9 mouse cellular contexts compared by ENCODE assay signal in genomic region chr17:84074000-84074782, GRCm38 (mm10).
DNase-seq lines count a peak whose midpoint lies in the region; ATAC-seq and TF ChIP-seq lines count a peak whose summit lies in the region.
"Had no signal": no experiment of that assay in that cellular context is flagged by ENCODE, and none has a peak within 500 bp of the region (broad histone marks: within the 10 kb centered on the region; RNA-seq: fewer than 3 reads in every experiment).

No protein-coding gene starts in this region.

- no peaks in the 10 kb centered on the region for H3K36me3 ChIP-seq in hindbrain, embryonic 10.5 days
- H3K36me3 ChIP-seq in hindbrain, embryonic 11.5 days (ENCODE audit: control insufficient read depth, insufficient read depth, low read length) = no peaks in the 10 kb centered on the region
- no peaks in the 10 kb centered on the region for H3K36me3 ChIP-seq in kidney, embryonic 15.5 days
- H3K36me3 ChIP-seq in thymus, adult 2 months (ENCODE audit: control insufficient read depth, insufficient read depth, low read length) = no peaks in the 10 kb centered on the region

- WGBS in hindbrain, embryonic 10.5 days = 79% methylated on average over 10 of the region's 10 CpGs
- 84% methylated on average over 10 of the region's 10 CpGs for WGBS in hindbrain, embryonic 11.5 days
- 38% methylated on average over 10 of the region's 10 CpGs for WGBS in bone marrow, adult 2 months
- 70% methylated on average over 10 of the region's 10 CpGs for WGBS in kidney, embryonic 15.5 days
- 61% methylated on average over 10 of the region's 10 CpGs for WGBS in thymus, adult 2 months

- TF ChIP-seq CTCF in bone marrow, adult 2 months (IDR thresholded peaks at IDR 0.05; ENCODE audit: control insufficient read depth, insufficient read depth, low read length) = no peak
- TF ChIP-seq CTCF in thymus, adult 2 months (IDR thresholded peaks at IDR 0.05; ENCODE audit: borderline replicate concordance, control insufficient read depth, extremely low read depth, insufficient read depth, low read length, poor library complexity) = no peak

- H3K4me3 ChIP-seq in hindbrain, embryonic 10.5 days = no peak overlapping the region
- no peak overlapping the region for H3K4me3 ChIP-seq in hindbrain, embryonic 11.5 days (ENCODE audit: low read depth, low read length)
- no peak overlapping the region for H3K4me3 ChIP-seq in bone marrow, adult 2 months (replicated peaks; ENCODE audit: control insufficient read depth, low read depth, low read length)
- H3K4me3 ChIP-seq in kidney, embryonic 15.5 days (replicated peaks) = no peak overlapping the region
- H3K4me3 ChIP-seq in thymus, adult 2 months (ENCODE audit: control insufficient read depth, insufficient read depth, low read length) = no peak overlapping the region
- H3K4me3 ChIP-seq: megakaryocyte, embryonic 14.5 days had no signal

- H3K9ac ChIP-seq in hindbrain, embryonic 11.5 days (ENCODE audit: low read depth, low read length) = no peak overlapping the region
- no peak overlapping the region for H3K9ac ChIP-seq in kidney, embryonic 15.5 days

- no peak for ATAC-seq in hindbrain, embryonic 11.5 days (ENCODE audit: low FRiP score)
- no peak for ATAC-seq in kidney, embryonic 15.5 days (replicated peaks; ENCODE audit: low FRiP score)
- ATAC-seq in megakaryocyte, adult 5-6 weeks (ENCODE audit: poor library complexity, severe bottlenecking) = peak; percentile 88

- H3K4me1 ChIP-seq in hindbrain, embryonic 10.5 days (replicated peaks) = peaks cover 5% of the 10 kb centered on the region; the same call in 1 of the 2 replicates
- no peaks in the 10 kb centered on the region for H3K4me1 ChIP-seq in hindbrain, embryonic 11.5 days (replicated peaks; ENCODE audit: control insufficient read depth, insufficient read depth, low read length)
- H3K4me1 ChIP-seq in bone marrow, adult 2 months (ENCODE audit: control insufficient read depth, insufficient read depth, low read length) = peaks cover 1% of the 10 kb centered on the region; the same call in 1 of the 2 replicates
- peaks cover 25% of the 10 kb centered on the region for H3K4me1 ChIP-seq in kidney, embryonic 15.5 days
- 0 out of 2 replicates have a peak, but pooled peaks cover 5% of the 10 kb centered on the region for H3K4me1 ChIP-seq in thymus, adult 2 months (replicated peaks; ENCODE audit: control insufficient read depth, insufficient read depth, low read length)
- H3K4me1 ChIP-seq: megakaryocyte, embryonic 14.5 days had no signal

- peak overlapping the region; percentile 9; the same call in 1 of the 2 replicates for H3K27ac ChIP-seq in hindbrain, embryonic 10.5 days
- H3K27ac ChIP-seq in hindbrain, embryonic 11.5 days (ENCODE audit: low read depth, low read length) = no peak overlapping the region
- peak overlapping the region; percentile 1; the same call in 1 of the 2 replicates for H3K27ac ChIP-seq in bone marrow, adult 2 months (ENCODE audit: control insufficient read depth, insufficient read depth, low read depth, low read length, poor library complexity)
- H3K27ac ChIP-seq in kidney, embryonic 15.5 days = peak overlapping the region; percentile 64
- H3K27ac ChIP-seq in thymus, adult 2 months (ENCODE audit: control insufficient read depth, insufficient read depth, low read length) = no peak overlapping the region

- TF ChIP-seq POLR2A in bone marrow, adult 2 months (IDR thresholded peaks at IDR 0.05; ENCODE audit: borderline replicate concordance, control insufficient read depth, low read depth, low read length) = no peak
- no peak for TF ChIP-seq POLR2A in thymus, adult 2 months (IDR thresholded peaks at IDR 0.05; ENCODE audit: control insufficient read depth, extremely low read depth, insufficient read depth, low read length, poor library complexity)

- H3K4me2 ChIP-seq in hindbrain, embryonic 11.5 days (replicated peaks; ENCODE audit: low read depth, low read length) = no peak overlapping the region
- no peak overlapping the region for H3K4me2 ChIP-seq in kidney, embryonic 15.5 days

- no peaks in the 10 kb centered on the region for H3K9me3 ChIP-seq in hindbrain, embryonic 10.5 days
- no peaks in the 10 kb centered on the region for H3K9me3 ChIP-seq in hindbrain, embryonic 11.5 days (ENCODE audit: control insufficient read depth, low read length)
- no peaks in the 10 kb centered on the region for H3K9me3 ChIP-seq in kidney, embryonic 15.5 days (replicated peaks)
- H3K9me3 ChIP-seq: megakaryocyte, embryonic 14.5 days had no signal

- no peak for DNase-seq in hindbrain, embryonic 10.5 days (ENCODE audit: low spot score)
- DNase-seq in hindbrain, embryonic 11.5 days (ENCODE audit: low spot score) = no peak
- DNase-seq in thymus, adult 2 months = no peak
- DNase-seq in c-Kit-positive CD71-positive TER-119-positive erythroid progenitor cells, embryonic 14.5 days (ENCODE audit: low spot score) = no peak
- DNase-seq in layer of hippocampus, postnatal 14 days (ENCODE audit: low spot score in 2 of 2) = no peak

- no peaks in the 10 kb centered on the region; the same call in 1 of the 2 replicates for H3K27me3 ChIP-seq in hindbrain, embryonic 10.5 days (ENCODE audit: insufficient read depth, poor library complexity, severe bottlenecking)
- H3K27me3 ChIP-seq in hindbrain, embryonic 11.5 days (ENCODE audit: control insufficient read depth, insufficient read depth, low read length) = no peaks in the 10 kb centered on the region
- no peaks in the 10 kb centered on the region for H3K27me3 ChIP-seq in kidney, embryonic 15.5 days
- no peaks in the 10 kb centered on the region for H3K27me3 ChIP-seq in thymus, adult 2 months (ENCODE audit: control insufficient read depth, insufficient read depth, low read length)

Comparison
In these comparisons a context has a peak if more than half of its experiments do, and no peak if none do; other contexts are left out.
1. H3K27ac ChIP-seq: peak in hindbrain, embryonic 10.5 days (single experiment), bone marrow, adult 2 months (single experiment) and kidney, embryonic 15.5 days (single experiment); none in hindbrain, embryonic 11.5 days (single experiment) and thymus, adult 2 months (single experiment).